Mouse (Mus musculus) C2C12 (cell line): ENCODE results near the gene Hrct1. TPM values are rescaled to one million over a fixed set of nuclear protein-coding genes. Genes with fewer than 3 reads are reported as not detected.

Source experiments
- H3K27me3 ChIP-seq: one replicate; pipeline ENCODE4 v1.6.1; 2011; ENCODE audit not compliant: control insufficient read depth, insufficient read depth, insufficient read length
- H3K36me3 ChIP-seq: one replicate; pipeline ENCODE4 v1.6.1; 2011; ENCODE audit not compliant: control insufficient read depth, insufficient read depth
- H3K4me3 ChIP-seq: one replicate; pipeline ENCODE4 v1.5.1; 2011; ENCODE audit warnings: mild to moderate bottlenecking, control low read depth; ENCODE audit not compliant: poor library complexity, insufficient read depth, severe bottlenecking
- H3K79me2 ChIP-seq: one replicate; pipeline ENCODE4 v1.6.1; 2011; ENCODE audit not compliant: control insufficient read depth, insufficient read depth
- H3K79me3 ChIP-seq: one replicate; pipeline ENCODE4 v1.6.1; 2011; ENCODE audit warnings: low read depth, control low read depth
- H3ac ChIP-seq: one replicate; pipeline ENCODE3; 2011; ENCODE audit warnings: low read depth; ENCODE audit not compliant: control insufficient read depth, insufficient read length
- CEBPB ChIP-seq: IDR thresholded peaks from one replicate; pipeline ENCODE4 v1.6.1; 2011; ENCODE audit warnings: low read depth, mild to moderate bottlenecking, control low read depth, moderate library complexity
- CTCF ChIP-seq: IDR thresholded peaks from one replicate; pipeline ENCODE4 v1.5.1; 2011; ENCODE audit not compliant: control insufficient read depth, insufficient read depth, insufficient read length
- FOSL1 ChIP-seq: IDR thresholded peaks from one replicate; pipeline ENCODE4 v1.8.0; 2011; ENCODE audit warnings: mild to moderate bottlenecking, low read length; ENCODE audit not compliant: poor library complexity, insufficient read depth, severe bottlenecking
- MAX ChIP-seq: IDR thresholded peaks from one replicate; pipeline ENCODE4 v1.6.1; 2011; ENCODE audit warnings: mild to moderate bottlenecking, control low read depth
- MYOD1 ChIP-seq: IDR thresholded peaks from one replicate; pipeline ENCODE4 v1.6.1; 2011; ENCODE audit warnings: low read depth; ENCODE audit not compliant: control insufficient read depth, insufficient read length
- MYOG ChIP-seq: IDR thresholded peaks from one replicate; pipeline ENCODE4 v1.6.1; 2011; ENCODE audit not compliant: control insufficient read depth, insufficient read length; ENCODE audit errors: extremely low read depth
- USF1 ChIP-seq: IDR thresholded peaks from one replicate; pipeline ENCODE4 v1.6.1; 2011; ENCODE audit warnings: low read depth, mild to moderate bottlenecking, control low read depth, moderate library complexity
- polyA plus RNA-seq: library from polyadenylated mRNA; unstranded; fragments of >200 nt; fragmentation: generic; extraction: Trizol; gene quantifications from one replicate; pipeline ENCODE4 v1.2.1, GENCODE M21; 2012; ENCODE audit warnings: missing spikeins

Gene Hrct1
- polyA plus RNA-seq, 1 experiment, result 5.0 TPM

DNA sequence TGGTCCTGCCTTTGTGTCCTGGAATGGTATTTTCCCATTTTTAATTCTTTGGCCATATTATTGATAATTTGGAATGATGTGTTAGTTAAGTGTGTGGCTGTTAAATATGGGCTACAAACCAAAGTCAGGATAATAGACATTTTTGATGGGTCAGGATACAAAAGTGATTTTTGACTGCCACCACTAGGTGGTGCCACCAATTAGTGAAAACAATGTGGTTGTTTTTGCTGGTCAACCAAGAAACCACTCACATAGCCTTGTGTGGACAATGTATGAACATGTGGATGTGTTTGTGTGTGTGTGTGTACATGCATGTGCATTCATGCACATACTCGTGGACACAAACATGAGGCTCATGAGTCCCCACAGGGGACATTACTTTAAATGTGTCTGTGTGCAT is 2.2 kb upstream of the Hrct1 start:
- Histone ChIP-seq H3K4me3 (no peak overlapping the region), H3K27me3 (no peaks in the 10 kb centered on the region), H3K79me2 (no peaks in the 10 kb centered on the region), H3K79me3 (no peaks in the 10 kb centered on the region), H3ac (no peak overlapping the region), H3K36me3 (no peaks in the 10 kb centered on the region)
- TF ChIP-seq FOSL1, result no peak
- TF ChIP-seq MYOG, result no peak
- no peak for TF ChIP-seq USF1
- peak; percentile 12 for TF ChIP-seq CTCF
- TF ChIP-seq CEBPB, result no peak
- no peak for TF ChIP-seq MAX

- Histone ChIP-seq H3K79me3 (no peaks in the 10 kb centered on the region), H3K36me3 (no peaks in the 10 kb centered on the region), H3K27me3 (no peaks in the 10 kb centered on the region), H3ac (peak overlapping the region; percentile 5), H3K4me3 (no peak overlapping the region), H3K79me2 (no peaks in the 10 kb centered on the region)
- TF ChIP-seq FOSL1 (no peak), CEBPB (no peak), USF1 (no peak), MAX (no peak), MYOD1 (no peak), MYOG (no peak), CTCF (no peak)
Observed at GRCm38 (mm10) chr4:43726228-43726993, 577 bp upstream of the Hrct1 start.

DNA sequence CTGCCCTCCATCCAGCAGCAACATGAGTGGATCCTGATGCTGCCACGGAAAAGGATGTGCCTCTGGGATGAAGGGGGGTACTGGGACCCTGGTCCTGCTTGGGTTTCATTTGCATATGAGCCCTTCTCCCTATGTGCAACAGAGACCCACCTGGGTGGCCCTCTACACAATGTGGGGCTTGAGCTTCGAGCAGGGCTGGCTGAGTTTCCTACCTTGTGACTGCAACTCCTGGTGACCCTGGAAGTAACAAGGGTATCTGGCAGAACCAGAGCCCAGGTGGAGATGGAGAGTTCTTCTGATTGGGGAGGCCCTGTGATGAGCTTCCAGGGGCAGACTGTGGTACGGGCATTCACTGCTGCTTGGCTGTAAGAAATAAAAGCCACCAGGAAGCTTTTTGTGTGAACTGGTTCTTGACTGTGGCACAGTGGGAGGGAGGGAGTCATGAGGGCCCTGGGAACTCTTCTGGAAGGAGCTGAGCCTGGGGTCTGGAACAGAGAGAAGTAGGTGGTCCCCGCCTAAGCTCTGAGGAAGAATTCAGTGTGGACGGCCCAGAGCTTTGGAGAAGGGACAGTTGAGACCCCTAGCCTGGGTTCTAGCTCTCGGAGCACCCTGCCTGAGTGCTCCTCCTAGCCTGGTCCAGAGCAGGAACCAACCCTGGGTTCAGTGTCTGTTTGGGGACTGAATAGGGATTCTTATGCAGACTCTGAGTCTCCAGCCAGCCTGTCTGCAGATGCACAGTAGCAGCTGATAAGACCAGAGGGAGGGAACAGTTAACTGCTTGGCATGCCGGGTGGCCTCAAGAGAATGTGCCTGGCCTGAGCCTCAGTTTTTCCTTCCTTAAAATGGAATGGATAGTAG is 959 bp downstream of the Hrct1 start:
- no peaks in the 10 kb centered on the region for H3K79me2 ChIP-seq
- no peaks in the 10 kb centered on the region for H3K79me3 ChIP-seq

DNA sequence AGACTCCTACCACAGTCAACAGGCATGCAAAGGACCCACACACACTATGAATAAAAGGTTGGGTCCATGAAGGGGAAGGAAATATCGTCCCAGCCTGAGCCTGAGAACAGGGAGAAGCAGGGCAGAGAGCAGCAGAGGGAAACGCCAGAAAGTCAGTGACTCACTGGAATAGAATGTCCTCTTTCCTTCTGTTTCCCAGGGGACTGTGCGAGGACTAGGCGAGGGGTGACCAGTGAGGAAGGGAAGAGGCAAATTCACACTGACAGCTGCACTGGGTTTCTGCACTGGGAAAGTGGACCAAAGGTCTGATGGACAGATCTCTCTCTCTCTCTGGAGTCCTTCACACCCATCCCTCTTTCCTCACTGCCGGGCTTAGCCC is 1.6 kb downstream of the Hrct1 start:
- no peaks in the 10 kb centered on the region for H3K79me2 ChIP-seq
- H3K27me3 ChIP-seq, result no peaks in the 10 kb centered on the region
- no peak overlapping the region for H3K4me3 ChIP-seq
- TF ChIP-seq CEBPB (no peak), USF1 (no peak), MAX (no peak), MYOG (no peak), CTCF (no peak), MYOD1 (peak; percentile 90), FOSL1 (peak; percentile 50)
- no peaks in the 10 kb centered on the region for H3K36me3 ChIP-seq
- peak overlapping the region; percentile 55 for H3ac ChIP-seq
- no peaks in the 10 kb centered on the region for H3K79me3 ChIP-seq

More for the DNA sequence above, 959 bp downstream of the Hrct1 start:
- Histone ChIP-seq H3ac (peak overlapping the region; percentile 27), H3K4me3 (no peak overlapping the region), H3K36me3 (no peaks in the 10 kb centered on the region), H3K27me3 (no peaks in the 10 kb centered on the region)
- no peak for TF ChIP-seq CEBPB
- no peak for TF ChIP-seq MYOG
- TF ChIP-seq CTCF, result no peak
- peak; percentile 82 for TF ChIP-seq MYOD1
- no peak for TF ChIP-seq FOSL1
- TF ChIP-seq MAX, result peak; percentile 15
- no peak for TF ChIP-seq USF1

DNA sequence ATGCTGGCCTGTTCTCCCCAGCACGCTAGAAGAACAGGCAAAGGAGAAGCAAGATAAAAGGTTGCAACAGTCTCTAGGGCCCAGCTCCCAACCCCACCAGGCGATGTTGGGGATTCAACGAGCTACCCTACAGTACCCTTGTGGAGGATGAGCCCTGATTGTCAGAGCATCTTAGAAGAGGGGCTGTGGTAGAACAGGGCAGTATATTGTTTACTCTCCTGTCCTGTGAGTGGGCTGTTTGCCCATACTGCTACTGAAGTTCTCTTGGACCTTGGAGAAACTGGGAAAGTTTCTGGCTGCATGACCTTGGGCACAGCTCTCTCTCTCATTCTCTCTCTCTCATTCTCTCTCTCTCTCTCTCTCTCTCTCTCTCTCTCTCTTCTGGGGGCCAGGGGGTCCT is 2.1 kb downstream of the Hrct1 start:
- Histone ChIP-seq H3K79me2 (no peaks in the 10 kb centered on the region), H3K36me3 (no peaks in the 10 kb centered on the region), H3ac (peak overlapping the region; percentile 55), H3K79me3 (no peaks in the 10 kb centered on the region), H3K4me3 (no peak overlapping the region), H3K27me3 (no peaks in the 10 kb centered on the region)
- no peak for TF ChIP-seq MYOD1
- TF ChIP-seq USF1, result no peak
- no peak for TF ChIP-seq MYOG
- no peak for TF ChIP-seq MAX
- TF ChIP-seq FOSL1, result no peak
- no peak for TF ChIP-seq CEBPB
- TF ChIP-seq CTCF, result no peak
